Mouse (Mus musculus) erythroblast, embryonic 14.5 days (primary cell): ENCODE measurements at regions not wholly inside any gene's neighbourhood (a gene's known extent, or its start where the extent isn't known, plus 50 kb on each side); places are given as distances from the start of the nearest gene placed in this dataset.

Experiments used
- GATA1 ChIP-seq: IDR thresholded peaks from 2 replicates; pipeline ENCODE4 v1.6.1; 2012; ENCODE audit warnings: low read length, inconsistent platforms, mixed read lengths
- TAL1 ChIP-seq: IDR thresholded peaks from 3 replicates; pipeline ENCODE4 v1.6.1; 2012; ENCODE audit warnings: low read length, inconsistent platforms, mixed read lengths

DNA sequence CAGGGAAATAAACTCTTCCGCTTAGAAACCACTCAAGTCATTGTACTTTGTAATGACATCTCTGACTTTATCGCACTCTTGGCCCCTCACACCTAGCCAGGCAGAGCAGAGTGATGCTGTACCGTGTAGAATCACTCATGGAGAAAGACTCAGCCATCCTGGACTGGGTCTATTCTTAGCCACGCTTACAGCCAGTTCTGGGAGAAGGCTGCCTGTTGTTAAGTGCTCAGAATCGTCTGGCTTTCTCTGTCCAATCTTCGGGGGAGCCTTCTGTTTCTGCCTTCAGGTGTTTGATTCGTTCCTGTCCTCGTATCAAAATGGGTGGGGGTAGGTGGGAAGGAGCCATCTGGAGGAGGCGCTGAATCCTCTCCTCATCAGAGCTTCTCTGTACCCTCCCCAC is 468.0 kb downstream of the Zfp536 start:
- TF ChIP-seq GATA1 (no peak), TAL1 (no peak)
